Mouse (Mus musculus): Measurements from ENCODE around the gene Olfr1383.
"Not testable (repeated sequence)": the region's sequence is repeated elsewhere in the genome, so short reads cannot be mapped to it uniquely, and the experiment has no call there.

Olfr1383 gene

GRCm38 (mm10) chr11:49519348-49519747 lies at the start of gene Olfr1383:
Gene Olfr1383, plus strand, starts transcription at chr11:49519648.
- DNase-seq = no peak

DNA sequence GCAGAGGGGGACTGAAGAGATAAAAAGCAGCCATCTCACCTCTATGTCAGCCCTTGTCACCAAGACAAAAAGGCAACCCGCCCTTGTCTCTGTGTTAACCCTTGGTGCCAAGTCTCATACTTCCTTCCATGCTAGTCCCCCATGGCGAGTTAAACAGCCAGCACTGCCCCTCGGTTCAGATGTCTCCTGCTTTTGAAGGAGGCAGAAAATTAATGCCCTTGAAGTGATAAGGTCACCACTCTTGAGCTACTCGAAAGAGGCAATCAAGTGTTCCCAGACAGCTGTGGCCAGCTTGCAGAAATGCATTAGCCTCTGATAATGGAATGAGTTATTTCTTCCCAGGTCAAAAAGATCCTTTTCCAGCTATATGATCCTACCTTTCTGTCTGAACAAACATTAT lies 33.5 kb upstream of the Olfr1383 start:
- no peak for DNase-seq

GRCm38 (mm10) chr11:49488770-49489169 lies 30.7 kb upstream of the Olfr1383 start, which contains the start of gene Olfr1385:
Gene Olfr1385, plus strand, starts transcription at chr11:49489070.
- DNase-seq = not testable (repeated sequence)

- DNase-seq = no peak
These were observed 1.4 kb upstream of the Olfr1383 start for GRCm38 (mm10) chr11:49518086-49518485.

DNA sequence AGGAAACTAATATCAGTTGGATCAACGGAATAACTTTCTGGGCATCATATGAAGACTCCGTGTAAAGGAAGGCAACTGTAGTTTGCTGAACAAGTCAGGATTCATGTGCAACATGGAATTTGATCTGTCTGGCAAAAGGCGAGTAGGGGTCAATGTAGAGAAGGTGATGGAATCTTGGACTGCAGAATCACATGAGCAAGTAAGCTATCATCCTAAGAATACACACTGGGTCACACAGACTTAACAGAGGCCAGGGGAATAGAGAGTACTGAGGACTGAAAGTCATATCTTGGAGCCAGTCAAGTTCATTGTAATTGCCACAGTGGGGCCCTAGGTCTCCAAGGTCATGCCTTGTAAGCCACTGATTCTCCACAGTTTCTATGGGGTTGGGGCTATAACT lies 8.5 kb downstream of the Olfr1383 start, which contains the start of gene Olfr1382:
Gene Olfr1382 (plus strand): TSS at position 301 of the 400 bp plus-strand sequence.
- no peak for DNase-seq

DNA sequence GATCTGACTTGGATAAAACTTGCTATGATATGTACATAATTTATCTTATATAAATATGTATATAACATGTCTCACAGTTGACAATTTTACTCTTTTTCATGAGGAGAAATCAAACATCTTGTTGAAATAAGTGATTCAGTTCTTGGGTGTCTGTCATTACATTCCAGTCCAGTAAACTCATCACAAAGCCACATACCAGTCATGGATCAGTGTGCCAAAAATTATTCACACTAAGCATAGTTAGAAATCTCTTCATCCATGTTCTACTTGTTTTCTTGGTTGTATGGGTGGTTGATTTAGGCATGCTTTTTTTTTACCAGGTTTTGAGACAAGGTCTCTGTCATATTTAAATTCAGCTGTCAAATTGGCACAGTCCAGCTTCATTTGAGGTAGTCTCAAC lies 13.3 kb downstream of the Olfr1383 start:
- DNase-seq = no peak

DNA sequence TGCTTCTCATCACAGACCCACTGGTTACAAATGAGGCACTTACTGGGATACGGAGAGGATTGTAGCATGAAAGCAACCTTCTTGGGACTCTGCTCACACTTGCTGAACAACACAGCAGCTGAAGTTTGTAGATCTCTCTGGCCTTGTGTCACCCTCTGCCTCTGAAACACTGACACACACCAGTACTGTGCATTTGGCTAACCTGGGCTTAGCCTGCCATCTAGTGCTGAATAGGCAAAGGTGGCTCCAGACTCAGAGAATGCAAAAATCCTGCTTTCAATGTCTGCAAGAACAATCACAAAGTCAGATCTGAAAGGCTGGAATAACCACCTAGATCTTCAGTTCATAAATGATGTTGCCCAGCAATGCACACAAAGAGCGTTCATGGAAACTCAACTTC lies 17.2 kb downstream of the Olfr1383 start:
- peak in 1 of 2 experiments; percentile 5 for DNase-seq

DNA sequence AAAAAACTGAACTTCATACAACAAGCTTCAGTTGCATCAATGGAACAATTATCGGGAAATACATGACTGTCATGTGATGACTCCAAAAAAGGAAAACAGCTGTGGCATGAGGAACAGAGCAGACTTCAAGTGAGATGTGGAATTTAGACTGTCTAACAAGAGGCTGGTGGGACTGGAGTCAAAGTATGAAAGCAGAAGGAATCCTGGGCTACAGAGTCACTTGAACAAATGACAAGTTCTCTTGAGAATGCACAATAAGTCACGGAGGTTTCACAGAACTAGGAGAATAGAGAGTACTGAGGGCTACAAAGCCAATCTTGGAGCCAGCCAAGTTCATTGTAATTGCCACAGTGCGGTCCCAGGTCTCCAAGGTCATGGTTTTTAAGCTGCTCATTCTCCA lies 23.7 kb downstream of the Olfr1383 start, which contains the start of gene Olfr1381:
Gene Olfr1381 (plus strand): TSS at position 301 of the 400 bp plus-strand sequence.
- DNase-seq = not testable (repeated sequence)

DNA sequence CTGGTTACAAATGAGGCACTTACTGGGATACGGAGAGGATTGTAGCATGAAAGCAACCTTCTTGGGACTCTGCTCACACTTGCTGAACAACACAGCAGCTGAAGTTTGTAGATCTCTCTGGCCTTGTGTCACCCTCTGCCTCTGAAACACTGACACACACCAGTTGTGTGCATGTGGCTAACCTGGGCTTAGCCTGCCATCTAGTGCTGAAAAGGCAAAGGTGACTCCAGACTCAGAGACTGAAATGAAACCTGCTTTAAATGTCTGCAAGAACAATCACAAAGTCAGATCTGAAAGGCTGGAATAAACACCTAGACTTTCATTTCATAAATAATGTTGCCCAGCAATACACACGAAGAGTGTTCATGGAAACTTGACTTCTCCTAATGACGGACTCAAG lies 34.6 kb downstream of the Olfr1383 start:
- peak in 1 of 2 experiments; percentile 19 for DNase-seq

DNA sequence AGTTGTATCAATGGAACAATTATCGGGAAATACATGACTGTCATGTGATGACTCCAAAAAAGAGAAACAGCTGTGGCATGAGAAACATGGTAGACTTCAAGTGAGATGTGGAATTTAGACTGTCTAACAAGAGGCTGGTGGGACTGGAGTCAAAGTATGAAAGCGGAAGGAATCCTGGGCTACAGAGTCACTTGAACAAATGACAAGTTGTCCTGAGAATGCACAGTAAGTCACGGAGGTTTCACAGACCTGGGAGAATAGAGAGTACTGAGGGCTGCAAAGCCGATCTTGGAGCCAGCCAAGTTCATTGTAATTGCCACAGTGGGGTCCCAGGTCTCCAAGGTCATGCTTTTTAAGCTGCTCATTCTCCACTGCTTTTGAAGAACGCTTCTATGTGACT lies 37.1 kb downstream of the Olfr1383 start, which contains the start of gene Olfr1380:
Gene Olfr1380 (plus strand): TSS at position 301 of the 400 bp plus-strand sequence.
- DNase-seq = not testable (repeated sequence)

- peak in 1 of 2 experiments; percentile 1 for DNase-seq
These were observed 55.6 kb downstream of the Olfr1383 start for GRCm38 (mm10) chr11:49575054-49575453.
